Mouse (Mus musculus) CH12.LX (cell line): ENCODE results near the gene 2510002D24Rik. TPM values are rescaled to one million over a fixed set of nuclear protein-coding genes. Genes with fewer than 3 reads are reported as not detected.
"Not testable (repeated sequence)": the region's sequence is repeated elsewhere in the genome, so short reads cannot be mapped to it uniquely, and the experiment has no call there.

Experiments
- DNase-seq: peaks from one replicate; pipeline ENCODE4 v3.0.0-alpha.2; 2013; ENCODE audit errors: extremely low read depth
- H3K27ac ChIP-seq: 2 replicates; pipeline ENCODE4 v1.5.1; 2012; ENCODE audit warnings: low read depth, mild to moderate bottlenecking, control low read depth, moderate library complexity; ENCODE audit not compliant: insufficient read depth
- H3K27me3 ChIP-seq: replicated peaks from 2 replicates; pipeline ENCODE3; 2012; ENCODE audit warnings: inconsistent platforms
- H3K36me3 ChIP-seq, 2 experiments: replicated peaks in 1 of 2; 2 replicates each; pipeline versions ENCODE3 to v1.6.1; 2012; ENCODE audit warnings: inconsistent platforms in 1 of 2, low read length in 1 of 2, mild to moderate bottlenecking in 1 of 2, mixed read lengths in 1 of 2, moderate library complexity in 1 of 2; ENCODE audit not compliant: control insufficient read depth in 1 of 2, insufficient read depth in 1 of 2
- H3K4me1 ChIP-seq, 2 experiments: 2 replicates each; pipeline ENCODE4 v1.6.1; 2012; ENCODE audit warnings: inconsistent platforms in 1 of 2, moderate library complexity in 1 of 2; ENCODE audit not compliant: insufficient read depth in 2 of 2, control insufficient read depth in 1 of 2
- H3K4me2 ChIP-seq: 2 replicates; pipeline ENCODE4 v1.6.1; 2012; ENCODE audit warnings: low read depth, mild to moderate bottlenecking, control low read depth; ENCODE audit not compliant: poor library complexity, insufficient read depth, severe bottlenecking
- H3K4me3 ChIP-seq, 3 experiments: fragments of 150-350 bp in 1 of 3; sonication (generic) in 1 of 3; replicated peaks in 1 of 3; 2 replicates each; pipeline versions ENCODE3 to v1.5.1; 2011 to 2012; ENCODE audit warnings: low read depth in 2 of 3, low read length in 2 of 3, mild to moderate bottlenecking in 2 of 3, moderate library complexity in 2 of 3, control low read depth in 1 of 3, improper control_type of control experiment in 1 of 3, inconsistent platforms in 1 of 3, mixed read lengths in 1 of 3; ENCODE audit not compliant: poor library complexity in 1 of 3
- H3K79me2 ChIP-seq: replicated peaks from 2 replicates; pipeline ENCODE4 v1.6.1; 2012; ENCODE audit warnings: mild to moderate bottlenecking, moderate library complexity; ENCODE audit not compliant: control insufficient read depth, poor library complexity, insufficient read depth, severe bottlenecking; ENCODE audit errors: extremely low read depth
- H3K9ac ChIP-seq: 2 replicates; pipeline ENCODE4 v1.6.1; 2012; ENCODE audit warnings: low read depth, mild to moderate bottlenecking, control low read depth, moderate library complexity; ENCODE audit not compliant: insufficient read depth
- H3K9me3 ChIP-seq: replicated peaks from 2 replicates; pipeline ENCODE3; 2012; ENCODE audit warnings: low read length, inconsistent platforms, mixed read lengths
- BHLHE40 ChIP-seq: IDR thresholded peaks from 2 replicates; pipeline ENCODE4 v1.6.1; 2011; ENCODE audit warnings: mild to moderate bottlenecking, low read depth, low read length, improper control_type of control experiment
- CHD1 ChIP-seq: IDR thresholded peaks from 2 replicates; pipeline ENCODE4 v1.6.1; 2012; ENCODE audit warnings: low read depth, low read length, improper control_type of control experiment, inconsistent platforms
- JUND ChIP-seq: conservative IDR thresholded peaks from 2 replicates; pipeline ENCODE4 v1.6.1; 2011; ENCODE audit warnings: low read depth, low read length, improper control_type of control experiment
- MAX ChIP-seq: IDR thresholded peaks from 2 replicates; pipeline ENCODE4 v1.6.1; 2011; ENCODE audit warnings: low read length, improper control_type of control experiment
- MEF2A ChIP-seq: IDR thresholded peaks from 2 replicates; pipeline ENCODE4 v1.6.1; 2014; ENCODE audit warnings: low read depth, mild to moderate bottlenecking, inconsistent platforms, low read length, improper control_type of control experiment, borderline replicate concordance
- POLR2AphosphoS2 ChIP-seq: IDR thresholded peaks from 2 replicates; pipeline ENCODE4 v1.6.1; 2011; ENCODE audit warnings: low read depth, low read length, improper control_type of control experiment
- SIN3A ChIP-seq: IDR thresholded peaks from 2 replicates; pipeline ENCODE4 v1.6.1; 2012; ENCODE audit warnings: low read length, improper control_type of control experiment, inconsistent platforms
- TCF12 ChIP-seq: IDR thresholded peaks from 2 replicates; pipeline ENCODE4 v1.6.1; 2014; ENCODE audit warnings: low read depth, mild to moderate bottlenecking, inconsistent platforms, low read length, improper control_type of control experiment
- USF2 ChIP-seq: conservative IDR thresholded peaks from 2 replicates; pipeline ENCODE4 v1.6.1; 2011; ENCODE audit warnings: low read depth, low read length, improper control_type of control experiment
- ZC3H11A ChIP-seq: IDR thresholded peaks from 2 replicates; pipeline ENCODE4 v1.6.1; 2012; ENCODE audit warnings: low read depth, mild to moderate bottlenecking, inconsistent platforms, low read length, improper control_type of control experiment
- dilution Hi-C: fragments of 300-500 bp; cut with MboI; formaldehyde crosslinking; loops from 2 replicates; pipeline ENCODE4 v1.14.3; 2020; ENCODE audit warnings: low sequenced_read_pairs; ENCODE audit not compliant: extremely low pct_unique_long_range_greater_than_20kb, extremely low pct_ligation_motif_present
- in situ Hi-C: fragments of 300-500 bp; cut with MboI; formaldehyde crosslinking; loops from 3 replicates; pipeline ENCODE4 v1.14.3; 2019; ENCODE audit warnings: low sequenced_read_pairs, low pct_ligation_motif_present, low pct_unique_long_range_greater_than_20kb, mixed read lengths
- polyA plus RNA-seq: library from polyadenylated mRNA; unstranded; fragments of >175 nt; gene quantifications from 2 replicates; pipeline ENCODE4 v1.2.1, GENCODE M21; 2012; ENCODE audit warnings: low read depth; ENCODE audit not compliant: insufficient read length
- total RNA-seq, 2 experiments: library from RNA; depleted of rRNA; stranded (reverse); fragments of 300-350 nt in 1 of 2; fragments of >200 nt in 1 of 2; gene quantifications; 2 replicates each; pipeline ENCODE4 v1.2.3; 2012 to 2014

Gene 2510002D24Rik
- total and polyA plus RNA-seq, 3 experiments = 66.2 to 84.9 (median 78.0) TPM

DNA sequence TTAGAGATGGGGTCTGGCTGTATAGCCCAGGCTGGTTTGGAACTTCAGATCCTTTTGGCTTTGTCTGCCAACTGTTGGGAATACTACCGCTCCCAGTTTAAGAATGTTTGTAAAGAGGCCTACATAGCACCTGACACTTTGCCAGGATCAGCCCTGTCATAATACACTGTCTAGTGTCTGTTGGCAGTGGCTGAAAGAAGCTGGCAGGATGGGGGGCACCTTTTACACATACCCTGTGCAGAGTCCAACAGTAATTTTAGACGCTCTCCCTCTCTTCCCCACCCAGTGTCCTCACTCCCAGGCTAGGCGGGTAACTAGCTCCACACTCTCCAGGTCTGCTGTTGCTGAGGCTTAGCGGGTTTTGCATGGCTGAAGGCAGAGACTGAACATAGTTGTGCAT is 2.0 kb downstream of the 2510002D24Rik start:
- Histone ChIP-seq H3K36me3 (peaks cover 38 to 55% of the 10 kb centered on the region in 2 experiments), H3K27me3 (no peaks in the 10 kb centered on the region), H3K4me1 (peaks cover 5 to 22% of the 10 kb centered on the region in 2 experiments), H3K4me3 (no peak overlapping the region), H3K9me3 (no peaks in the 10 kb centered on the region), H3K79me2 (peaks cover 20% of the 10 kb centered on the region), H3K27ac (no peak overlapping the region), H3K9ac (no peak overlapping the region), H3K4me2 (no peak overlapping the region)
- dilution Hi-C loops (no loop called here), in situ Hi-C loops (no loop called here)
- no peak for TF ChIP-seq TCF12
- no peak for TF ChIP-seq JUND
- TF ChIP-seq MEF2A = no peak
- no peak for DNase-seq

DNA sequence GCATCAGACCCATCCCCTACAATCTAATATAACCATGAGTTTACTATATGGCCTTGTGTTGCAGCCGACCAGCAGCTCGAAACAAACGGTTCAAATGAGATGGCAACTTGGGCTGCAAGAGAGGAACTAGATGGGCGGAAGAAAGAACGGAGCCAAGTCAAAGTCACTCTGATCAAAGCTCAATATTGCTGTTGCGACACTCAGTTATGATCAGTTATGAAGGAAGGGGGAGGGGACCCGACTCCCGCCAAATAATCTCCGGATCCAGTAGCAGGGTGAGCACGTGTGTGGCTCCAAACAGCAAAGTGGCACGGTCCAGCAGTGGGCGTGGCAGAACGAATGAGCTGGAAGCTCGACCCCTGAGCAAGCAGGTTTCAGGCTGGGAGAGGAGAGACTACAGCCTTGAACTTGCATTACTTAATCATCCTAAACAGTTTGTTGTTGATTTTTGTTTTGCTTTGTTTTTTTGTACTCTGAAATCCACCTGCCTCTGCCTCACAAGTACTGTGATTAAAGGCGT is 10.0 kb downstream of the 2510002D24Rik start:
- no peaks in the 10 kb centered on the region for H3K9me3 ChIP-seq
- no peaks in the 10 kb centered on the region for H3K27me3 ChIP-seq
- H3K4me3 ChIP-seq = no peak overlapping the region
- H3K27ac ChIP-seq = no peak overlapping the region
- no peaks in the 10 kb centered on the region for H3K79me2 ChIP-seq
- no peaks in the 10 kb centered on the region for H3K4me1 ChIP-seq
- no peak for TF ChIP-seq POLR2AphosphoS2
- TF ChIP-seq CHD1 = no peak
- TF ChIP-seq TCF12 = no peak
- TF ChIP-seq MAX = no peak
- TF ChIP-seq USF2 = no peak
- no peak for TF ChIP-seq ZC3H11A
- TF ChIP-seq BHLHE40 = no peak
- TF ChIP-seq SIN3A = no peak
- in situ Hi-C loops (no loop called here), dilution Hi-C loops (no loop called here)
- no peak overlapping the region for H3K4me2 ChIP-seq
- peaks cover 2 to 12% of the 10 kb centered on the region in 2 experiments for H3K36me3 ChIP-seq
- H3K9ac ChIP-seq = no peak overlapping the region
- DNase-seq = no peak

GRCm38 (mm10) chr16:18849521-18850190 is 13.3 kb downstream of the 2510002D24Rik start:
- in situ Hi-C loops = not testable (repeated sequence)

More at GRCm38 (mm10) chr16:18849521-18850190, 13.3 kb downstream of the 2510002D24Rik start:
- DNase-seq, H3K9ac ChIP-seq, H3K4me1 ChIP-seq, dilution Hi-C loops, H3K36me3 ChIP-seq, H3K9me3 ChIP-seq, H3K27me3 ChIP-seq, H3K4me2 ChIP-seq, H3K27ac ChIP-seq, H3K79me2 ChIP-seq, H3K4me3 ChIP-seq: not testable (repeated sequence)
